Mouse (Mus musculus): ENCODE measurements at regions not wholly inside any gene's neighbourhood (a gene's known extent, or its start where the extent isn't known, plus 50 kb on each side); places are given as distances from the start of the nearest gene placed in this dataset.

DNA sequence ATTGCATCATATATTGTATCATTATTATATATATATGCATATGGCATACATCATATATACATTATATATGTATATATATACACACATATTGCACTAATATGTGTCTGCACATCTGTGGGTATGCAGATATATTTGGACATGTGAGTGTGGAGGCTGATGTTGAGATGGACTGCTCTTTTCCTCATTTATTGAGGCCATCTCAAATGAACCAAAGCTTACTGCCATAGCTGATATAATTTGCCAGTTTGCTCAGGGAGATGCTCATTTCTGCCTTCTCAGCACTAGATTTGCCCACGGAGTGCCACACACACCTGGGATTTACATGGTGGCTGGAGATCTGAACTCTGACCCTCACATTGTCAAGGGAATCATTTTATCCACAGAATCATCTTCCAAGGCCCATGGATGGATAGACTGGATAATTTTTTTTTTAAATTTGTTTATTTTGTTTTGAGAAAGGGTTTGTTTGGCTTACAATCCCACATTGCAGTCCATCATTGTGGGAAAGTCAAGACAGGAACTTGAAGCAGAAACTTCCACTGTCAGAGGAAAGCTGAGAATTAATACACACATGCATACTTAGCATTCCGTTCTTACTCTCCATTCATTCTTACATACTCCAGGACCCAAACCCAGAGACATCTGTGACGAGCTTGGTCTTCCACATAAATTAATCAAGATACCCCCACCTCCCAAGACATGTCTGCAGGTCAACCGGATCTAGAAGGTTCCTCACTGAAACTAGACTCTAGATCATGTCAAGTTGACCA, 77.9 kb upstream of the Cwc22 start:
- no peak for TF ChIP-seq CTCF (IDR thresholded peaks at IDR 0.05; ENCODE audit: low read depth, low read length)
- no peak for TF ChIP-seq POLR2A (IDR thresholded peaks at IDR 0.05; ENCODE audit: borderline replicate concordance, low read depth, low read length)

All from bone marrow macrophage, adult 2 months (primary cell).